Mouse (Mus musculus) bone marrow, adult 2 months (tissue): ENCODE data around the gene Dyrk2. TPM values are rescaled to one million over a fixed set of nuclear protein-coding genes. Genes with fewer than 3 reads are reported as not detected.
A peak's percentile ranks its signal among the peaks of the same experiment; 100 is the strongest.

ENCODE experiments used
- H3K27ac ChIP-seq: fragments of 200-500 bp; 2 replicates; pipeline ENCODE4 v1.5.1; 2012; ENCODE audit warnings: low read depth, mild to moderate bottlenecking, control low read depth, inconsistent platforms, low read length; ENCODE audit not compliant: control insufficient read depth, poor library complexity, insufficient read depth
- H3K4me1 ChIP-seq: fragments of 200-500 bp; 2 replicates; pipeline ENCODE4 v1.6.1; 2011; ENCODE audit warnings: low read length; ENCODE audit not compliant: control insufficient read depth, insufficient read depth
- H3K4me3 ChIP-seq: fragments of 200-500 bp; replicated peaks from 2 replicates; pipeline ENCODE3; 2011; ENCODE audit warnings: mild to moderate bottlenecking, low read depth, low read length, control low read depth; ENCODE audit not compliant: control insufficient read depth
- CTCF ChIP-seq: fragments of 200-500 bp; IDR thresholded peaks from 2 replicates; pipeline ENCODE4 v1.5.1; 2011; ENCODE audit warnings: low read length, control low read depth; ENCODE audit not compliant: control insufficient read depth, insufficient read depth
- POLR2A ChIP-seq: fragments of 200-500 bp; IDR thresholded peaks from 2 replicates; pipeline ENCODE4 v1.6.1; 2011; ENCODE audit warnings: low read depth, mild to moderate bottlenecking, control low read depth, low read length, borderline replicate concordance; ENCODE audit not compliant: control insufficient read depth
- WGBS: fragments of 180-500 bp; shearing (Covaris S2); methylation state at CpG from one replicate; pipeline ENCODE4 v1.1.7; 2018; 5-methylcytosine and 5-hydroxymethylcytosine counted together
- polyA plus RNA-seq: library from polyadenylated mRNA; stranded (reverse); fragments of >200 nt; gene quantifications from 2 replicates; pipeline ENCODE4 v1.2.4, GENCODE M21; 2011; ENCODE audit warnings: low replicate concordance; ENCODE audit not compliant: missing spikeins, insufficient read depth, insufficient read length

Gene Dyrk2
- polyA plus RNA-seq, 1 experiment: 5.4 TPM

DNA sequence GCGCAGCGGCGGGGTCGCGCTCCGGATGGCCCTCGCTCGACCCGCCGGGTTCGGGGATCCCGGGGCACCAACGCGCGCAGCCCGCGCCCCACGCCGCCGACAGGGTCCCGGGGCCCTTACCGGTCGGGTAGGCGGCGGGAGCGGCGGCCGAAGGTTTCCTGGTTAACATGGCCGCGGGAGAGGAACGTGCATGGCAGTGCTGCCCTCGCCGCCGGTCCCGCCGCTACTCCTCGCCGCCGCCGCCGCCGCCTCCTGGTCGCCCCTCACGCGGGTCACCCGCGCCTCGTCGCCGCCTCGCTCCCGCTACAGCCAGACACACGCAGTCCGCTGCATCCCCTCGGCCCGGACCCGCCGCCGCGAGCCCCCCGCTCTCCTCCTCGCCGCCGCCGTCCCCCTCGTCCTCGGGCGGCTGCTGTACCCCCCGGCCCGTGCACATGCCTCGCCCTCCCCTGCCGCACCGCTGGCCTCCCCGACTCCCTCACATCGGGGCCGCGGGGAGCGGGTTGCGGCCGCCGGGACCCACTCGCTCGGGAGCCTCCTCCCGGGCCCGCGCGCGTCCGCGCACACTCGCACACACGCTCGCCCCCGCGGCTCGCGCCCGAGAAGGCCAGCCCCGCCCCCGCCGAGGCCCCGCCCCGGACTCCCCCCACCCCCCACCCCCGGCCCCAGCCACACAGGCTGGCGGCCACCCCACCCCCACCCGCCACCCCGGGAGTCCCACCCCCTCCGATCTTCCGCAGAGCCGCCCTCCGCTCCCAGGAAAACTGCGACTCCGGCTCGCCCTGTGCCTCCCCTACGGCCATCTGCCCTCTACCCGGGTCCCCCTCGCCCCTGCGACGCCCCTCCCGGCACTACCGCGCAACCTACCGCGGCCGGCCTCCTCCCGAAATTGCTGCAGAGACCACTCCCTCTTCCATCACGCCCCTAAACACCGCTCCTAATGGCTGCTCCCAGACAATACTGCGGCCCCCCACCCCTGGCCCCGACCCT lies 1.1 kb downstream of the Dyrk2 start:
- peak overlapping the region; percentile 79 for H3K4me3 ChIP-seq
- TF ChIP-seq POLR2A (peak; percentile 58; the same call in 1 of the 2 replicates), CTCF (no peak)
- peaks cover 1% of the 10 kb centered on the region; the same call in 1 of the 2 replicates for H3K4me1 ChIP-seq
- under 1% methylated on average over 87 of the region's 130 CpGs for WGBS
- peak overlapping the region; percentile 93 for H3K27ac ChIP-seq

DNA sequence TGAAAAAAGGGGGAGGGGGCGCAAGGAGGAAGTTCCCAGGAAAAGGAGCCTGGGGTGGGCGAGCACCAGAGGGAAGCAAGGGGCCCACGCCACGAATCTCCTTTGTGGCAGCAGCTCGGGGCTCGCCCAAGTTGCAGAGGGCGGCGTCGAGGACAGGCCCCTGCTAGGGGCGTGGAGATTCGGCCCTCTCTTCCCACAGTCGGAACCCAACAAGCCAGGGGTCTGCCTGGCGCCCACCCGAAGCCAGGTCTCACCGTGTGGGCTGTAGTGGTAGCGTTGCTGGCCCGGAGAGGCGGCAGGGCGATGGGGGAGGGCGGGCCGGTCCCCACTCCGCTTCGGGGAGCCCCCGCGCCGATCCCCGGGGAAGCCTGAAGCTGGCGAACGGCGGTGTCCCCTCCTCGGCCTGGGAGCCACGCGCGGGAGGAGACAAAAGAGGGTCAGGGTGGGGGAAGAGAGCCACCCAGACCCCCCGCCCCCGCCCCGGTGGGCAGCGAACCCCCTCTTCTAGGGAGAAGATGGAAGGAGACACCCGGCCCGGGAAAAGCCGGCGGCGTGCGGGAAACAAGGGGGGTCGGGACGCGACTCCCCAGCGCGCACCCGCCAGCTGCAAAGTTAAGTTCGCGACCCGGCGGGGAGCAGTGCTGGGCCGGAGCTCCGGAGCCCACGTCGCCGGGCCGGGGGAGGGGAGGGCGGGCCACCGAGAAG lies 2.0 kb downstream of the Dyrk2 start:
- Histone ChIP-seq H3K4me1 (peaks cover 1% of the 10 kb centered on the region; the same call in 1 of the 2 replicates), H3K4me3 (peak overlapping the region; percentile 71), H3K27ac (peak overlapping the region; percentile 93)
- TF ChIP-seq POLR2A (no peak), CTCF (no peak)
- WGBS: 1% methylated on average over 62 of the region's 62 CpGs

DNA sequence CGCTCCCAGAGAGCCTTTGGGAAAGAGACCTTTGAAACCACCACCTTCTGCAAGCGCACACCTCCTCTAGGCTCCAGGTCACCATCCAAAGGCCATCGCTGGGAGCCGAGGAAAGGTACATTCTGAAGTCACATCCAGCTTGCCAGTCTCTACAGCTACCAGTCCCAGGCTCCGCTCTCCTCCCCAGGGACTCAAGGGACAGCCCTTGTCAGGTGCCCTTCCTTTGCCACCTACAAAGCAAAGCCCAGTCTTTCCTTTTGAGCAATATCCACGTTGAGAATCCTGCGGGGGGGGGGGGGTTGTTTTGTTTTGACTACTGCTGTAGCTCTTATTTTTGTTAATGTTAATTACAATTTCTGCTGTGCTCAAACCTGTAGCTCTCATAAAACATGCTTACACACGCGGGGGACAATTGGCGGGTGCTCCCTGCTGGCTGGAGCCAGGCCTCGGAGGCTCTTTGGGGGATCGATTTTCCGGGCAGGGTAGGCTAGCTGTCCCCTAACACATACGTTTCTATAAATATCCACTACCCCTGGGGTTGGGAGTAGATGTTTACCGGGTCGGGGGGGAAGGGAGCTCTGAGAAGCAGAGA lies 2.6 kb downstream of the Dyrk2 start:
- TF ChIP-seq POLR2A (no peak), CTCF (no peak)
- H3K4me1 ChIP-seq: peaks cover 1% of the 10 kb centered on the region; the same call in 1 of the 2 replicates
- H3K27ac ChIP-seq: peak overlapping the region; percentile 93
- 17% methylated on average over 16 of the region's 16 CpGs for WGBS
- peak overlapping the region; percentile 71 for H3K4me3 ChIP-seq

DNA sequence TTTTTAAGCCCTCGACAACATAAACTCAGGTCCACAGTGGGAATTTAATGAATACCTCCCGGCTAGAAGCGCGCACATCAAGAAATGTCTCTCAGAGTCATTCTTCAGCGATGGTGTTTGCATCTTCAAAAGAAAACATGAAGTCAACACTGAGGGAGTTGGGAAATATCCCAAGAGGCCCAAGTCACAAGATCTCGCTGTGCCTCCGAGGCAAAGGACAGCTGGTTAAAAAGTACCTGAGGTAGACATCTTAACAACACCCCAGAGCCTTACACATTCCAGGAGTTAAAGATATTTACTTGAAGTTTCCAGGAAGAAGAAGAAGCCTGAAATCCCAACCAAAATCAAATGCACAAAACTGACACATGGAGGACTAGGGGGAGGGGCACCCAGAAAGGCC lies 5.0 kb downstream of the Dyrk2 start:
- Histone ChIP-seq H3K27ac (no peak overlapping the region), H3K4me1 (peaks cover 1% of the 10 kb centered on the region; the same call in 1 of the 2 replicates), H3K4me3 (no peak overlapping the region)
- TF ChIP-seq POLR2A (no peak), CTCF (no peak)
- 90% methylated on average over 7 of the region's 7 CpGs for whole genome bisulfite sequencing

DNA sequence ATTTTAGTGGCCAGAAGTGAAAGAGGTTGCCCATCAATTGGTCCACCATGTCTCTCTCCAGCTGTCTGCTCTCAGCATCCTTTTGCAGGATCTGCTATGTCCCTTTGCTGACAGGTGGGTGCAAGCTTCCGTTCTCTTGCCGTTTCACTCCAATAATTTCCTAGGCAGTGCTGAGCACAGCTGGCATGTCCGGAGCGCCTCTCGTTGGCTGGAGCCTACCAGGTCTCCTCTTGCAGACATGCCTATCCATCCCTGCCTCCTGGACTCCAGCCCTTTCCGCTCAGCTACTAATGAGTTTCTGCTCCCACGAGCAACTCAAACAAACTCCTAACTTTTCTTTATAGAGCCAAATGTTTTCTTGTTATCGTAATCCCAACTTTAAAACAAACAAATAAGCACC lies 6.4 kb downstream of the Dyrk2 start:
- TF ChIP-seq POLR2A (no peak), CTCF (no peak)
- no peak overlapping the region for H3K27ac ChIP-seq
- H3K4me1 ChIP-seq: peaks cover 1% of the 10 kb centered on the region; the same call in 1 of the 2 replicates
- 95% methylated on average over 8 of the region's 8 CpGs for WGBS
- H3K4me3 ChIP-seq: no peak overlapping the region

DNA sequence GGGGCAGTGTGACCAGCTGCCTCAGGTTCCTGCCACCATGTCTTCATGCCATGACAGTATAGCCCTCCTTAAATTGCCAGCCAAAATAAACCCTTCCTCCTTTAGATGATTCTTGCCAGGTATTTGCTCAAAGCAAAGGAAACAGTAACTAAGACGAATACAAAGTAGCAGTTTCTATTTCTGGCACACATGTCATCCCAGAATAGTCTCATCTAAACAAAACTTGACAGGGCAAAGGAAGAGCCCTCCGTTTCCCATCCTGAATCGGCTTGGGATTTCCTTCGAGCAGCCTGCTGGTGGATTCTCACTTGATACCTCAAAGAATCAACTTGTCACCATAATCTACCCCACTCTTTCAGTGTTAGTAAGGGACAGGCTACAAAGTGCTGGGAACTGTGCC lies 7.8 kb downstream of the Dyrk2 start:
- WGBS: 80% methylated on average over 4 of the region's 4 CpGs
- TF ChIP-seq CTCF (no peak), POLR2A (no peak)
- H3K4me3 ChIP-seq: no peak overlapping the region
- no peak overlapping the region for H3K27ac ChIP-seq
- H3K4me1 ChIP-seq: peaks cover 1% of the 10 kb centered on the region; the same call in 1 of the 2 replicates

DNA sequence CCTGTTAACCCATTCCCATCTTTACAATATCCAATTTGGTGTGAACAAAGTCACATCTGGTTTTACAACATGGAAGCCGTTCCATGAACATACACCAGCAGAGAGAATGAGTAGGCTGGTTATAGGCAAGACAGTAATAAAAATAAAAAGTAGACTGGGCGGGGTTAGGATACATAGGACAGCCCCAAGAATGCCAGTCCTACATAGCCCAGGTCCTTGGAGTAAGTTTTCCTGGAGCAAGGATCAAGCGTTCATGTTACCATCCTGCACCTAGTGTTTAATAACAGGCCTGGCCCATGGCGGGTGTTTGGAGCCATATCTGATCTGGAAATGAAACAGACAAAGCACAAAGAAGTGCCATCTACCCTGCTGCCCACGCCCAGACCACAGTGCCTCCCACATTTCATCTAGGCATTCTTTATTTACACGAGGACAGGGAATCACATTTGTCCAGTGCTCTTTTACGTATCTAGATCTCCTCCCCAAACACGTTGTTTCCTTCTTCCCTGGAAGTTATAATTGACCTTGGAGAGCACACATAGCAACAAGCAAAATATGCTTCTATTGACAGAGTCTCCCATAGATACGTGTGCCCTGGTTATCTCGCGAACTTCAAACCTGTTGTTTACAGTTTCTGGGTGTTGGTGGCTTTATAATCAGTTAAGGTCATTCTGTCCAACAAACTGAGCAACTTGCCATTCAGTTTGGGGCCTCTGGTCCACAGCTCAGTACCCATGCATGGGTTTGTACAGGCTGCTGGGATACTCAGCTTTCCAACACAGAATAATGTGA lies 8.6 kb downstream of the Dyrk2 start:
- Histone ChIP-seq H3K27ac (no peak overlapping the region), H3K4me3 (no peak overlapping the region), H3K4me1 (peaks cover 1% of the 10 kb centered on the region; the same call in 1 of the 2 replicates)
- TF ChIP-seq POLR2A (no peak), CTCF (no peak)
- WGBS: 76% methylated on average over 11 of the region's 11 CpGs
